Mouse (Mus musculus) inflammation-experienced regulatory T-cells, adult 6 months (primary cell): ENCODE data around the gene Sys1. TPM values are rescaled to one million over a fixed set of nuclear protein-coding genes. Genes with fewer than 3 reads are reported as not detected.
A peak's percentile ranks its signal among the peaks of the same experiment; 100 is the strongest.

Source experiments
- ATAC-seq: one replicate; pipeline ENCODE4 v1.8.0; 2017
- polyA plus RNA-seq, 3 experiments: library from polyadenylated mRNA; unstranded; fragments of 100-300 nt; shearing (Covaris generic); gene quantifications; one replicate each; pipeline ENCODE4 v1.2.1; 2017

The Sys1 gene
- 10 to 100 TPM; 10.4 to 35.1 (median 25.4) TPM for polyA plus RNA-seq

GRCm38 (mm10) chr2:164456864-164457300 lies at the start of gene Sys1:
Gene Sys1 (plus strand): TSS chr2:164456964.
- peak; percentile 69 for ATAC-seq

GRCm38 (mm10) chr2:164407708-164408107 lies 49.1 kb upstream of the Sys1 start:
- no peak for ATAC-seq

- ATAC-seq: no peak
These were observed 42.6 kb upstream of the Sys1 start for GRCm38 (mm10) chr2:164414167-164414566.

GRCm38 (mm10) chr2:164414581-164414980 lies 42.2 kb upstream of the Sys1 start:
- no peak for ATAC-seq

DNA sequence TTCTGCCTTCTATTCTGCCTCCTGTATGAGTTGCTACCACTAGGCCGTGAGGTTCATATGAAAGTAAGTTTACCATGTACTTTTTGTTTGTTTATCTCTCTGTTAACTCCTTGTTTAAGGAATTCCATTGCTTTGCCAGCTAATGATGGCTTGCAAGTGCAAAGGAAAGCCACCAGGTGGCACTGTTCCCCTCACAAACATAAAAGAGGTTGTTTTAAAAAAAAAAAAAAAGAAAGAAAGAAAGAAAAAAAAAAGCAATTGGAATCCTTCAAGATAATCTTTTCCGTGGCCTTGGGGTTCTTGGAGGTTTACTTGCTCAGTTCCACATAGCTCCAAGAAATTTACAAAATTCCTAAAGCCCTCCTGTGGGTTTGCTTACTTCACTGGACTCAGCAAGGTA lies 39.6 kb upstream of the Sys1 start:
- ATAC-seq: no peak

DNA sequence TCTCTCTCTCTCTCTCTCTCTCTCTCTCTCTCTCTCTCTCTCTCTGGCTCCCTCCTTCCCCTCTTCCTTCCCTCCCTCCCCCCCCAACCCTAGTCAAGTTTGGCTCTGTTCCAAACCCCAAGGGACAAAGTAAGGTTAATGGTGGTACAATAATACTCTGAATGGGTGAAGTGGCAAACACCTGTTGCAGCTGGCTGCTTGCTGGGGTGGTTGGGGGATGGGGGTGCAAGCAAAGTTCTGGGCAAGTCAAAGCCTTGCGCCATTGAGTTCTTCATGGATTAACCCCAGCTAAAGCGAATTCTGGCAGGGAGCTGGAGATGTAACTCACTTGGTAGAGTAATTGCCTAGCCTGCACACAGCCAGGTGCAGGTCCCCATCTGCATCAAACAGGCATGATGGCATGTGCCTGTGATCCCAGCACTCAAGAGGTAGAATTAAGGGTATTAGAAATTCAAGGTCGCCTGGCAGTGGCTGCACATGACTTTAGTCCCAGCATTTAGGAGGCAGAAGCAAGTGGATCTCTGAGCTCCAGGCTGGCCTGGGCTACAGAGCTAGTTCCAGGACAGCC lies 38.4 kb upstream of the Sys1 start:
- no peak for ATAC-seq

- no peak for ATAC-seq
These were observed 37.3 kb upstream of the Sys1 start for GRCm38 (mm10) chr2:164419489-164419888.

DNA sequence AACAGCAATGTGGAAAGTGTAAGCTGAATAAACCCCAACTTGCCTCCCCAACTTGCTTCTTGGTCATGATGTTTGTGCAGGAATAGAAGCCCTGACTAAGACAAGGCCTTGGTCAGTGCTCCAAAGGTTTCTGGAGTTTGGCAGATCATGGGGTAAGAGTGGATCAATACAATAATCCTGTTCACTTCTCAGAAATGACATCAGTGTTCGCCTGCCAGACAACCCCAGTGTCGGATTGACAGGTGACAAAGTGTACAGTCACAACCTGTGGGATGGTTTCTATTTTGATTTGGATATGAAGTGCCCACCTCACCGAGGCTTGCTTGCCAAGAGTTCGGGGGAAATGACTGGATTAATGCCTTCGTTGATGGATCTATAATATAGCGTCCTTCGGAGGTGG lies 35.5 kb upstream of the Sys1 start:
- no peak for ATAC-seq

DNA sequence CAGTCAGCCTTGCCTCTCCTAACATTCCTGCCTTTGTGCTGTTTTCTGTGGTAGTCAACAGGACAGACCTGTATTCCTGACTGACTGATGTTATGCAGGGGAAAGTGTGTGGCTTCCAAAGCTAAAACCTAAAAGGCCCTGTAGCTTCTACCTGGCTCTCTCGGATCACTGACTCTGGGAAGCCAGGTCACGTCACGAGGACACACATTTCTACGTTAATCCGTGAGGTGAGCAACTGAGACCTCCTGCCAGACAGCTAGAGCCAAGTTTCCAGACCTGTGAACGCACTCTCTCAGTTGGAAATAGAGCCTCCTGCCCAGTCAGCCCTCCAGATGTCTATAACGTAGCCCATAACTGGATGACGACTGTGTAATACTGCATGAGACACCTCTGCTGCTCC lies 34.8 kb upstream of the Sys1 start:
- no peak for ATAC-seq

DNA sequence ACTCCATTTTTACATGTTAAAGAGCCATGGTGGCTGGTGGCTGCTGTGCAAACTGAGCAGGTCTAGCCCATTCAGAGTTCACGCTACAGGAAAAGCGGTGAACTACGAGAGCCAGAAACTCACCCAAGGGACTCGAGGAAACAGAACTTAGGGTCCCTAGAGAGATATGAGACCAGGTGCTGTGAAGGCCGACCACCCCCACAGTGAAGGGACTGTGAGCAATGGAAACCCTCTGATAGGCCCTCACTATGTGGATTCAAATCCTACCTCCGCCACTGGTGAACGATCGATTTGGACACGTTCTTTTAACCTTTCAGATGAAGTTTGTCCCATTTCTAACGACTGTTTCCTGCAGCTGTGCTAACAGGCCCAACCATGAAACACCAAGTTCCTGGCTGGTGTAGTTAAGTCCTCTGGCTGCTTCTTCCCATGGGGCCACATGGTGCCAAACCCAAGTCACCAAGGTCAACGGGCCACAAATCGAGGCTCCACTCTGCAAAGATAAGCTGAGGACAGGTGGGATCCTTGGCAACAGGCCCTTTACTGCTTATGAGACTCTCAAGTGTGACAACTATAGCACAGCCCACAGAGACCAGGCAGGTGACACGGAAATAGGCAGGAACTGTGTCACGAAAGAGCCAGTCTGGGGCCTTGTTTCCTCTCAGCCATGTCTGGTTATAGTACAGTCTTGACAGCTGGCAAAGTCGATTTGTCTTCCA lies 33.9 kb upstream of the Sys1 start:
- no peak for ATAC-seq

- no peak for ATAC-seq
These were observed 33.3 kb upstream of the Sys1 start for GRCm38 (mm10) chr2:164423464-164423863.

- ATAC-seq: no peak
These were observed 32.4 kb upstream of the Sys1 start for GRCm38 (mm10) chr2:164424406-164424805.

GRCm38 (mm10) chr2:164425401-164425800 lies 31.4 kb upstream of the Sys1 start:
- no peak for ATAC-seq

GRCm38 (mm10) chr2:164426121-164426520 lies 30.6 kb upstream of the Sys1 start:
- no peak for ATAC-seq

GRCm38 (mm10) chr2:164426952-164427351 lies 29.8 kb upstream of the Sys1 start:
- no peak for ATAC-seq

- ATAC-seq: no peak
These were observed 28.3 kb upstream of the Sys1 start for GRCm38 (mm10) chr2:164428451-164428850.

- no peak for ATAC-seq
These were observed 26.7 kb upstream of the Sys1 start for GRCm38 (mm10) chr2:164429881-164430615.

DNA sequence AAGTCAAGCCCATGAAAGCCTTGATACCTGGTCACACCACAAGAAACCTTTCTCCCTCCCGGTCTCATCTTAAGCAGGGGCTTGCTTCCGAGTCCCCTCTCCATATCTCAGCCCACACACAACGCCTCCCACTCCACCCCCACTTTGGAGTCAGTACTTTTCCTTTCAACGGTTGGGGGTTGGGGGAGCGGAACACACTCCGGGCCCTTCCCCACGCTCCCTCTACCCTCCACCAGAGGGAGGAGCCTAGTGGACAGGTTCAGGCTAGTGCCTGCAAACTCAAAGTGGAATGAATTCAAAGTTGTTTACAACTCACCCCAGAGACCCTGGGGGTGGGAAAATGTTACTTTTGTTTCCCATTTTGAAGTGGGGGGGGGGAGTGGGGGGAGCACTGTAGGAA lies 26.1 kb upstream of the Sys1 start:
- no peak for ATAC-seq

- ATAC-seq: no peak
These were observed 24.9 kb upstream of the Sys1 start for GRCm38 (mm10) chr2:164431676-164432465.

DNA sequence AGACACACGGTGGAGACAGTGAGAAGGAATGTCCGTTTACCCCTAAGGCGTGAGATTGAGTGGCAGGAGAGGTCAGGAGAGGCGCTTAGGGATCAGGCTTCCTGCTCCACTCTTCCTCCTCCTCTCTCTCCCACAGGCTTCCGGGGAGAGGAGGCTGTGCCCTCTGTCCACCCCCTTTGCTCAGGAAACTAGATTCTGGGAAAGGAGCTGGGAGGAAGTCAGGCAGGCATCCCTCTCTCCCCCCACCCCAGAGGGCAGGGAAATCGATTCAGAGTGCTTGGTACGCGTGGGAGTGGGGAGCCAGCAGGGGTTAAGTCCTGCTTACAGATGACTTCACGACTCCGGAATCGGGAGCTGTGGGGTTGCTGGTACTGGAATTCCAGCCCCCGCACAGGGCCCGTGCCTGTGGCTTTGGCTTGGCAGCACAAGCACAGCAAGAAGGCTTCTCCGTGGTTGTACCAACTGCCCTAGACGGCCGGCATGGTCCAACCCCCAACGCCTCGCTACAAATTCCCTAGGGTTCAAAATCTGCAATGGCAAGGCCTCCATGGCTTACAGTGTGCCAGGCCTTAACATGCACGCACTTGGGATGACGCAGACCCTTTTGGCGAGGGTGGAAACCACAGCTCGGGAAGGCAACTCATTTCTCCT lies 24.1 kb upstream of the Sys1 start:
- no peak for ATAC-seq

GRCm38 (mm10) chr2:164433278-164433895 lies 23.4 kb upstream of the Sys1 start:
- ATAC-seq: no peak

DNA sequence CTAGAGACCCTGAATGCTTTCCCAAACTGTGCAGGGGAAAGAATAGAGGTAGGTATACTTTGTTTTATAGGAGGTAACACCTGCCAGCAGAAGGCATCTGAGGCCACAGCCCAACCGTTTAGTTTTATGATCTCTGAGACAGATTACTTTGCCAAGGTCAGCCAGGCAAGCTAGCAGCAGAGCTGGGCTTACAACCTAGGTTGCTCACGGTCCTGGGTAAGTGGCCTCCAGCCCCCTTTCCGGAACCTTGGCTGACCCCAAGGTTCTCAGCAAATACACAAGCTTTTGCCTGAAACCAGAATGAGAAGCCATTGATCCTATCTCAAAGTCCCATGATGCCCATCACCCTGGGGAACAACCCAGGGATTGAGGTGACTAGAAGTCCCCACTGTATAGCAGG lies 22.1 kb upstream of the Sys1 start:
- ATAC-seq: no peak
